Mouse (Mus musculus): ENCODE data around the gene Lpcat4. TPM values are rescaled to one million over a fixed set of nuclear protein-coding genes. Genes with fewer than 3 reads are reported as not detected.
A peak's percentile ranks its signal among the peaks of the same experiment; 100 is the strongest.

Gene Lpcat4
- polyA plus RNA-seq (2015; fragmentation: Nextera tagmentation; extraction: Ambion mirVana) = 24.4 and 27.4 TPM in 2 replicates

DNA sequence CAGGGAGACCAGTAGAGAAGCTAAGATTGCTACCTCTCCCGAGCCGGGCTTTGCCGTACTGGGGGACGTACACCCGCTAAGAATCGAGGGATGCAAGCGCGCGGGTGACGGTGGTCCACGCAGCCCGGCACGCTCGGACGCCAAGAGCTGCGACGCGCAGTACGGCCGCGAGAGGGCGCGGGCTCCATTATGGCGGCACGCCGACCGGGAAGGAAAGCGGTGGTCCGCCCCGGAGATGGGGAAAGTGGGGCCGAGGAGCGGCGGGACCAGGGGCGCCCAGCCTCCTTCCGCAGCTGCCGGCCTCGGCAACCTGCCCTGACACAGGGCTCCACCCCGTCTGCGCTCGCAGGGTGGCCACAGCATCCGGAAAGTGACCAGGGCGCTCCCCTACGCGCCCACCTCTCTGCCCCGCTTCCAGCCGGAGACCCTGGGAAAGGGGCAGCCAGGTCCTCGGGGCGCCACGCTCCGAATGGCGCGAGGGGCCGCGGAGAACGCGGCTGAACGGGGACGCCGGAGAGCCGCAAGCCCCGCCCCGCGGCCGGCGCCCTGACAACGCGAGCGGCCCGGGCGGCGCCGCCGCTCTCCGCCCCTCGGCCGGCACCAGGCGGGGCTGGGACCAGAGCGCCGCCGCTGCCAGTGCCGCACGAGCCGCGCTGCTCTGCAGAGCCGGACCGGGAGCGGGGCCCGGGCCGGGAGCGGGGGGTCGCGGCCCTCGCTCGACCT is at the start of gene Lpcat4:
TSS of gene Lpcat4 (plus strand) at position 257 of the 723 bp plus-strand sequence.
- no peaks in the 10 kb centered on the region for H3K27me3 ChIP-seq
- peak within 1 kb of the TSS; percentile 86 for H3K4me2 ChIP-seq
- under 1% methylated on average over 81 of the region's 94 CpGs for WGBS
- H3K36me3 ChIP-seq = peaks cover 12% of the 10 kb centered on the region
- peak within 1 kb of the TSS; percentile 95 for H3K4me3 ChIP-seq
- H3K9ac ChIP-seq = peak within 1 kb of the TSS; percentile 96
- H3K27ac ChIP-seq (replicated peaks) = peak within 1 kb of the TSS; percentile 98
- peak; percentile 89 for ATAC-seq (ENCODE audit: low FRiP score, low read depth)
- H3K4me1 ChIP-seq (replicated peaks) = peaks cover 15% of the 10 kb centered on the region
- H3K9me3 ChIP-seq = no peaks in the 10 kb centered on the region

DNA sequence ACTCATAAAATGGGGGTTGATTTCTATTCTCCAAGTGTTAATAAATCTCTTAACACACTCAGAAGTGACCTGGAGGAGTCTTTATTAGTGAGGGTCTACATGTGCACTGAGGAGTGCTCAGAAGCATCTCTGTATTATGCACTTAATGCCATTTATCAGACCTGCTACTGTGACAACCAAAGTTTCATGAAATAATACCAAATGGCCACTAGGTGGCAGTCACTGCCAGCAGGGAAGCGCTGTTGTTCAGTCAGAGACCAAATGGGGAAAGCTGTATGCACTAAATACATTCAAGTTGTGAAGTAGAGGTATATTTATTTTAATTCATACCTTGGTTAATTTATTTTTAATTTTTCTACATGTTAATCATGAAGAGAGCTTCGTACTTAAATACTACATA is 42.4 kb upstream of the Lpcat4 start:
- H3K4me3 ChIP-seq = no peak overlapping the region
- no peak overlapping the region for H3K4me2 ChIP-seq
- peak; percentile 45; the same call in 1 of the 2 replicates for ATAC-seq (ENCODE audit: low FRiP score, low read depth)
- no peak overlapping the region for H3K9ac ChIP-seq
- H3K27ac ChIP-seq (replicated peaks) = no peak overlapping the region
- no peaks in the 10 kb centered on the region for H3K9me3 ChIP-seq
- no peaks in the 10 kb centered on the region for H3K27me3 ChIP-seq
- H3K36me3 ChIP-seq = no peaks in the 10 kb centered on the region
- WGBS = 3% methylated on average over 2 of the region's 2 CpGs
- H3K4me1 ChIP-seq (replicated peaks) = no peaks in the 10 kb centered on the region

DNA sequence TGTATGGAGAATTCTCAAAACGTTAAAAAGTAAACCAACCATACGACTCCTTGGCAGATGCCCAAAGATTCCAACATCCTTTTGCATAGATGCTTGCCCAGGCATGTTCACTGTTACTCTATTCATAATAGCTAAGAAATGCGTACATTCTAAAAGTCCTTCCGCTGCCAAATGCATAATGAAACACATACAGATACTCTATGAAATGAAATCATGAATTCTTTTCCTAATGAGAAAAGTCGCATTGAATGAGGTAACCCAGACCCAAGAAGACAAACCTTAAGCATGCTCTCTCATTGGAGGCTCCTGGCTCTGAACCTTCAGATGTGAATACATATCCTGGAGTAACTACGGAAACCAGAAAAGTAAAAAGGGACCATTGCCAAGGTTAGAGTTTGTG is 36.2 kb upstream of the Lpcat4 start:
- H3K4me2 ChIP-seq = no peak overlapping the region
- H3K27ac ChIP-seq (replicated peaks) = no peak overlapping the region
- H3K9ac ChIP-seq = no peak overlapping the region
- H3K9me3 ChIP-seq = no peaks in the 10 kb centered on the region
- H3K4me1 ChIP-seq (replicated peaks) = no peaks in the 10 kb centered on the region
- H3K36me3 ChIP-seq = no peaks in the 10 kb centered on the region
- H3K27me3 ChIP-seq = no peaks in the 10 kb centered on the region
- WGBS = 58% methylated on average over 6 of the region's 6 CpGs
- ATAC-seq (ENCODE audit: low FRiP score, low read depth) = no peak
- no peak overlapping the region for H3K4me3 ChIP-seq

DNA sequence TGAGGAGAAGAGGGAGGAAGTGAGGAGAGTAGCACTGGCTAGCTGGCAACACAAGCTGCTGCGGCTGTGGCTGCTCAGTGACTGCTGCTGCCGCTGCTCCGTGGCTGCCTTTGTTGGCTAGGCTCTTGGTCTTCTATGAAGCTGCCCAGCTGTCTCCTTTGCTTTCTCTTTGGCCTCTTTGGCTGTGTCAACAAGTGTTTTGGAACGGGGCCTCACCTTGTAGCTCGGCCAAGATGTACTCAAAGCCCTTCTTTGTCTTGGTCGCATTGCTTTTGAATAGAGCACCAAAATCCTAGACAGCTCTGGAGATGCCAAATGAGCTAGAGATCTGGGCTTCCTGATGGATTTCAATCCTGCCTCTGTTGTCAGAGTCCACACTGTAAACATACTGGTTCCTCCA is 29.1 kb upstream of the Lpcat4 start:
- no peaks in the 10 kb centered on the region for H3K27me3 ChIP-seq
- 0 out of 2 replicates have a peak overlapping the region, but pooled peaks have one; percentile 4 for H3K4me2 ChIP-seq
- no peaks in the 10 kb centered on the region for H3K4me1 ChIP-seq (replicated peaks)
- no peak overlapping the region for H3K4me3 ChIP-seq
- H3K36me3 ChIP-seq = no peaks in the 10 kb centered on the region
- no peak overlapping the region for H3K9ac ChIP-seq
- WGBS = 57% methylated on average over 6 of the region's 6 CpGs
- peak overlapping the region; percentile 43; the same call in 1 of the 2 replicates for H3K27ac ChIP-seq (replicated peaks)
- peak; percentile 93 for ATAC-seq (ENCODE audit: low FRiP score, low read depth)
- no peaks in the 10 kb centered on the region for H3K9me3 ChIP-seq

DNA sequence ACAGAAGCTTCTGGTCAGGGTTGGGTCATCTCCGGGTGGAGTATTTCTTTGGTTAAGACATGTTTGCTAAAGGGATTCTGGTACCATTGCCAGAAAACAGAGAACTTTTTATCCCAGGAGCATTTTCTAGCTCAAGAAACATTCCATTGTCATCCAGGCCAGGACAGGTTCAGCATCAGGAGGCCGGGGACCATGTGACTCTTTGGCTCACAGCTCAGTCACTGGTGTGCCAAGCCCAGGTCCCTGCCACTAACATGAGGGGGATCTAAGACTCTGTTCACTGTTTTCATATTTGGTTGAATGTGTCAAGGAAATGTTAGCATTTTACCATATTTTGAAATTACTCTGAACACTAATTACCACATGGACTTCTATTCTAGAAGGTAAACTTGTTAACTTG is 28.6 kb upstream of the Lpcat4 start:
- Histone ChIP-seq H3K27ac (replicated peaks) (peak overlapping the region; percentile 43; the same call in 1 of the 2 replicates), H3K4me2 (0 out of 2 replicates have a peak overlapping the region, but pooled peaks have one; percentile 4), H3K9me3 (no peaks in the 10 kb centered on the region), H3K9ac (no peak overlapping the region), H3K27me3 (no peaks in the 10 kb centered on the region), H3K36me3 (no peaks in the 10 kb centered on the region), H3K4me1 (replicated peaks) (no peaks in the 10 kb centered on the region), H3K4me3 (no peak overlapping the region)
- WGBS = 83% methylated on average over 2 of the region's 2 CpGs
- ATAC-seq (ENCODE audit: low FRiP score, low read depth) = 0 out of 2 replicates have a peak, but pooled peaks have one; percentile 43

DNA sequence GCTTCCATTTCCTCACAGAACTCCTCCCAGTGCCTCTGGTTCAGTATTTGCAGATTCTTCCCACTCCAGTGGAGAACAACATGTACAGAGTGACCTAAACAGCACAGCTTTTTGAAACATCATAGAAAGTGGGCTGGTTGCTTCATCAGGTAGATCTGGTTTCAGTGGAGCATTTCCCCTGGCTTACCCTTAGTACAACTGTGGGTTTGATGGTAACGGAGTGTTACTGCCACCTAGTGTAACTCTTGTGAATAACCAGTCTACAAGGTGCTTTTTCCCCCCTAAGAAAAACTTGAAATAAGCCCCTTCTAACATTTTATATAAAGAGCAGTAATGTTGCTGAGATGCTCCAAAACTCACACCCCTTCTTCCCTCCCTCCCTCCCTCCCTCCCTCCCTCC is 23.3 kb upstream of the Lpcat4 start:
- ATAC-seq (ENCODE audit: low FRiP score, low read depth) = no peak
- no peak overlapping the region for H3K4me3 ChIP-seq
- 4% methylated on average over 1 of the region's 1 CpGs for WGBS

DNA sequence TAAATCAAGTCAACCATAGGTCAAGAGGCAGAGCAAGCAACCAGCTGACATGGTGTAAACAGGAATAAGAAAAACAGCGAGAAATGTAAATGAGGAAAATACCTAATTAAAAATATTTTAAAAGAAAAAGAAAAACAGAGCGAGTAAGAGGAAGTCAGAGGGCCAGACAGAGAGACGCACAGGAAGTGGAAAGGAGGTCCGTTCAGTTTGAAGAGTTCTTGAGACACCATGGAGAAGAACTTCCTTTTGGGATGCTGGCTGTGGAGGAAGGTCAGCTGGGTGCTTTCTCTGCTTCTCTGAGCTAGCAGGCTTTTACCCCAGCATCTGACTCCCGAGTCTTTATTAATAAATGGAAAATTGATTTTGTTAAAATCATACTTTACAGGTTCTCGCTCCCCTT is 21.7 kb upstream of the Lpcat4 start:
- H3K9ac ChIP-seq = no peak overlapping the region
- 81% methylated on average over 6 of the region's 6 CpGs for WGBS
- H3K4me1 ChIP-seq (replicated peaks) = no peaks in the 10 kb centered on the region
- ATAC-seq (ENCODE audit: low FRiP score, low read depth) = no peak
- H3K27me3 ChIP-seq = no peaks in the 10 kb centered on the region
- no peak overlapping the region for H3K4me3 ChIP-seq
- no peaks in the 10 kb centered on the region for H3K9me3 ChIP-seq
- H3K4me2 ChIP-seq = no peak overlapping the region
- H3K27ac ChIP-seq (replicated peaks) = no peak overlapping the region
- H3K36me3 ChIP-seq = no peaks in the 10 kb centered on the region

More for the DNA sequence above, 23.3 kb upstream of the Lpcat4 start:
- Histone ChIP-seq H3K4me2 (no peak overlapping the region), H3K9ac (no peak overlapping the region), H3K9me3 (no peaks in the 10 kb centered on the region), H3K4me1 (replicated peaks) (no peaks in the 10 kb centered on the region), H3K36me3 (no peaks in the 10 kb centered on the region), H3K27me3 (no peaks in the 10 kb centered on the region), H3K27ac (replicated peaks) (no peak overlapping the region)

DNA sequence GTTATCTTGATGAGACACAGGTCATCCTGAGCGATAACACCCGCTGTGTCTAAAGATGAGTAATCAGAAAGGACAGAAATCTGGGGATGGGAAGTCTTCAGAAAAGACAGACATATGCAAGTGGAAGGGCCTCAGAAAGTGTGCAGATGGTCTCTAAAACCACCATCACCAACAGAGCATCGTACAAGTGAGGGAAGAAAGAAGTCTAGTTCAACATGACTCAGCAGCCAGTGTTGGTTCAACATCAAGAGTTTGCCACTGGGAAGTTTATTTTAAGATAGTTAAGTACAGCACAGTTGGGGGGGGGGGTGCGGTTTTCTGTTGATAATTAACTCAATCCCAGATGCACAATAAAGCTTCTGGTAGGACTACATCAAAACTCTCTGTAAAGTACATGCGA is 18.4 kb upstream of the Lpcat4 start:
- Histone ChIP-seq H3K9ac (no peak overlapping the region), H3K27ac (replicated peaks) (no peak overlapping the region), H3K36me3 (no peaks in the 10 kb centered on the region), H3K4me2 (no peak overlapping the region), H3K4me1 (replicated peaks) (no peaks in the 10 kb centered on the region), H3K9me3 (no peaks in the 10 kb centered on the region), H3K27me3 (no peaks in the 10 kb centered on the region), H3K4me3 (no peak overlapping the region)
- ATAC-seq (ENCODE audit: low FRiP score, low read depth) = no peak
- WGBS = 93% methylated on average over 5 of the region's 5 CpGs

DNA sequence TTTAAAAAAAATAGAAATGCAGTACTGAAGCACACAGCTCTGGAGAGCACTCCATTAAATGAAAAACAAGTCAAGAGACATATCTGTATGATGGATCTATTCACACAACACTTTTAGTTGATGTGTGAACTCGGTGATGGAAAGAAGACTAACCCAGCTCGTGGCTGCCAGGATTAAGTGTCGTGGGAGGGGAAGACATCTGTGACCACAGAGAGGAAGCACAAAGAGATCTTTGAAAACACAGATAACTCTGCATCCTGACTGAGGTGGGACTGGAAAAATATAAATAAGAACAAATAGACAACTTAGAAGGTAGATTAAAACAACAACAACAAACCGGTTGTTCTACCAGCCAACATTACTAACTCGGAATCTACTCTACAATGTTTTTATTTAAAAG is 16.7 kb upstream of the Lpcat4 start:
- H3K4me1 ChIP-seq (replicated peaks) = no peaks in the 10 kb centered on the region
- ATAC-seq (ENCODE audit: low FRiP score, low read depth) = no peak
- no peak overlapping the region for H3K27ac ChIP-seq (replicated peaks)
- no peaks in the 10 kb centered on the region for H3K27me3 ChIP-seq
- H3K9ac ChIP-seq = no peak overlapping the region
- no peak overlapping the region for H3K4me3 ChIP-seq
- WGBS = 79% methylated on average over 5 of the region's 5 CpGs
- no peak overlapping the region for H3K4me2 ChIP-seq
- no peaks in the 10 kb centered on the region for H3K36me3 ChIP-seq
- no peaks in the 10 kb centered on the region for H3K9me3 ChIP-seq

DNA sequence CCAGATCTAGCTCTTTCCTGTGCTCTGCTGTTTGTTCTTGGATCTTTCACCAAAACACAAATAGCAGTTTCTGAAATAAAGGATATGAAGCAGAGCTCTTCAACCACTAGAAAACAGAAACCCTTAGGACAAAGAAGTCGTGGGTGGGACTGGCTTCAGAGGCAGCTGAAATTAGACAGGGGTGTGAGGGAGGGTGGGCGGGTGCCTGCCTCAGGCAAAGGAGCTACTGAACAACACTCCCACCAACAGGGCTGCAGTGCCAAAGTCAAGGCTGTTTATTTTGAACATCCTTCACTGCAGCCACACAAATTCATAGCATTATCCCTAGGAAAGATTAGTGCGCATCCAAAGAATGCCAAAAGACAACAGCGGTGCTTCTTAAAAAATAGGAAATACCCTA is 14.9 kb upstream of the Lpcat4 start:
- Histone ChIP-seq H3K4me2 (no peak overlapping the region), H3K36me3 (no peaks in the 10 kb centered on the region), H3K4me1 (replicated peaks) (no peaks in the 10 kb centered on the region), H3K4me3 (no peak overlapping the region), H3K27ac (replicated peaks) (no peak overlapping the region), H3K9ac (no peak overlapping the region), H3K9me3 (no peaks in the 10 kb centered on the region), H3K27me3 (no peaks in the 10 kb centered on the region)
- WGBS = 74% methylated on average over 4 of the region's 4 CpGs
- ATAC-seq (ENCODE audit: low FRiP score, low read depth) = no peak

DNA sequence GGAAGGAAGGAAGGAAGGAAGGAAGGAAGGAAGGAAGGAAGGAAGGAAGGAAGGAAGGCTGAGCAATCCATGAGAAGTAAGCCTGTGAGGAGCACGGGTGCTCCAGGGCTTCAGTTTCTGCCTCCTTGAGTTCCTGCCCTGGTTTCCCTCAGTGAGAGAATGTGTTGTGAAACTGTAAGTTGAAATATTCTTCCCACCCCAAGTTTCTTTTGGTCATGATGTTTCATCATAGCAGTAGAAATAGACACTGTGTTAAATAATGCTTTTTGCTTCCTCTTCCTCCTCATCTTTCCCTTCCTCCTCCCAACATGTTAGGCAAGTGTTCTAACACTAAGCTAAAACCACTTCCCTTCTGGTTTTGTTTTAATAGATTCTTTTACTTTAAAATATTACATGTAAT is 6.6 kb upstream of the Lpcat4 start:
- Histone ChIP-seq H3K4me1 (replicated peaks) (no peaks in the 10 kb centered on the region), H3K9me3 (no peaks in the 10 kb centered on the region), H3K4me3 (no peak overlapping the region), H3K27me3 (no peaks in the 10 kb centered on the region), H3K36me3 (no peaks in the 10 kb centered on the region), H3K9ac (no peak overlapping the region), H3K4me2 (no peak overlapping the region), H3K27ac (replicated peaks) (no peak overlapping the region)
- ATAC-seq (ENCODE audit: low FRiP score, low read depth) = no peak
- WGBS = 88% methylated on average over 1 of the region's 1 CpGs

DNA sequence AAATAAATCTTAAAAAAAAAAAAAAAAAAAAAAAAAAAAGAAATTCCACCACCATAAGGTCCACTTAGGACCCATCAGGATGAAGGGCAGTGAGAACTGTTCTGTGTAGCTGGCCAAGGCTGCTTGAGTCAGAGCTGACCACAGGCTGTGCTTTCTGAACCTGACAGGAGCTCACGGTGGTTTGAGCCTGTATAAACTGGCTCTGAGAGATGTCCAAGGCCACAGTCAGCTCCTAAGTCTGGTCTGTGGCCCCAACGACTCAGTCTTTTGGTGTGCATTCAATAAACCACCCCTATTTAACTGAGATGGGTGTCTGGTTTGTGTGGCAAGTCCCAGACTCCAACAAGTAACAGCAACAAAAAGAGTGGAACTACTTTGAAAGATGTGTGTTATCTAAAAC is 2.6 kb upstream of the Lpcat4 start:
- no peaks in the 10 kb centered on the region for H3K9me3 ChIP-seq
- WGBS = 84% methylated on average over 2 of the region's 2 CpGs
- H3K27me3 ChIP-seq = no peaks in the 10 kb centered on the region
- H3K4me1 ChIP-seq (replicated peaks) = peaks cover 15% of the 10 kb centered on the region
- H3K36me3 ChIP-seq = no peaks in the 10 kb centered on the region
- H3K4me2 ChIP-seq = no peak overlapping the region
- H3K9ac ChIP-seq = no peak overlapping the region
- no peak overlapping the region for H3K4me3 ChIP-seq
- no peak overlapping the region for H3K27ac ChIP-seq (replicated peaks)
- ATAC-seq (ENCODE audit: low FRiP score, low read depth) = no peak

DNA sequence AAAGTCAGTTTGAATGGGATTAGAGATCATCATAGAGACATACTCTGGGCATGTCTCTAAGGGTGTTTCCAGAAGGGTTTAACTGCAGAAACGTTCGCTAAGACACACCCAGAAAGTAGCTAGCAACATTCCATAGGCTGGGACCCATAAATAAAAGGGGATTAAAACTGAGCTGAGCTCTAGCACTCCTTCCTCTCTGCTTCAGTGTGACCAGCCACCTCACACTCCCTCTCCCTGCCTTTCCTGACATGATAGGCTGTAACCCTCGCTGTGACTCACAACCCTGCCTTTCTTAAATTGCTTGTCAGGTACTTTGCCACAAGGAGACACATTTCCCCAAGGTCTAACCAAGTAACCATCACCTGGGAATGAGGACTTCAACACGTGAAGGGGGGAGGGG is 1.3 kb upstream of the Lpcat4 start:
- 17% methylated on average over 4 of the region's 4 CpGs for WGBS
- no peak for ATAC-seq (ENCODE audit: low FRiP score, low read depth)
- no peak overlapping the region for H3K4me2 ChIP-seq
- H3K27ac ChIP-seq (replicated peaks) = no peak overlapping the region
- no peak overlapping the region for H3K9ac ChIP-seq
- no peaks in the 10 kb centered on the region for H3K9me3 ChIP-seq
- no peak overlapping the region for H3K4me3 ChIP-seq
- H3K27me3 ChIP-seq = no peaks in the 10 kb centered on the region
- H3K36me3 ChIP-seq = 0 out of 2 replicates have a peak, but pooled peaks cover 2% of the 10 kb centered on the region
- H3K4me1 ChIP-seq (replicated peaks) = peaks cover 15% of the 10 kb centered on the region
